In the genomic region with DNA sequence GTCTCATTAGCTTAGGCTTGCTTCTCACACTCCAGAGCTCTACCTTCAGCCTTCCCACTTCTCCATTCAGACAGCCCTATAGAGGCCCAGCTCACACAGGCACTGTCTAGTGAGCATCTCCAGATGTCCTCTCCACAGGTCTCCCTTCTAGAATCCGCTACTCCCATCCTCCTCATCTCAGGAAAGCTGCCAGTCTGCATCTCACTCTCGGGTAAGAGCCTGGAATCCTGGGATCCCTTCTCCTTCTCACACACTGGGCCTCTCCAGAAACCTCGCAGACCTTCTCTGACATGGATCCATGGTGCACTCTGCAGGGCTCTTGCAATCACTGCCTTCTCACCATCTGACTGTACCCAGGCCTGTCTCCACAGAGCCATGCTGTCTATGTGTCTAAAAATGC, we compare ENCODE assay signal across 29 mouse cellular contexts. TPM values are rescaled to one million over a fixed set of nuclear protein-coding genes. Genes with fewer than 3 reads are reported as not detected.
DNase-seq lines count a peak whose midpoint lies in the region; ATAC-seq and TF ChIP-seq lines count a peak whose summit lies in the region.
"Had no signal": no experiment of that assay in that cellular context is flagged by ENCODE, and none has a peak within 500 bp of the region (broad histone marks: within the 10 kb centered on the region; RNA-seq: fewer than 3 reads in every experiment).

No protein-coding gene starts in this region.

- peak; percentile 52 to 66 for DNase-seq in cerebellum, adult 2 months
- DNase-seq in cerebellum, postnatal 14 days = peak; percentile 58 to 59
- DNase-seq in spleen, postnatal 36 days (ENCODE audit: low spot score in 2 of 2) = no peak
- DNase-seq: adrenal gland, postnatal 36 days; gastrocnemius, postnatal 14 days; heart, postnatal 36 days; kidney, adult 11 months; kidney, postnatal 36 days; liver, embryonic 13.5 days; lung, adult 2 months; lung, postnatal 36 days; retina, postnatal 1 day; right cerebral cortex, postnatal 25 days; spleen, adult 18-20 months had no signal

- peaks cover 10% of the 10 kb centered on the region for H3K4me1 ChIP-seq in cerebellum, adult 2 months (ENCODE audit: control insufficient read depth, insufficient read depth, low read length)
- H3K4me1 ChIP-seq in hindbrain, embryonic 12.5 days = 0 out of 2 replicates have a peak, but pooled peaks cover 3% of the 10 kb centered on the region
- peaks cover under 1% of the 10 kb centered on the region; the same call in 1 of the 2 replicates for H3K4me1 ChIP-seq in hindbrain, embryonic 16.5 days (ENCODE audit: control insufficient read depth, insufficient read depth, low read depth, low read length)
- H3K4me1 ChIP-seq in E14TG2a.4 (replicated peaks; ENCODE audit: low read depth, low read length) = peaks cover 99% of the 10 kb centered on the region

- peaks cover 76% of the 10 kb centered on the region for H3K36me3 ChIP-seq in hindbrain, embryonic 12.5 days
- H3K36me3 ChIP-seq in hindbrain, embryonic 16.5 days (ENCODE audit: control insufficient read depth, insufficient read depth, low read length) = peaks cover 23% of the 10 kb centered on the region; the same call in 1 of the 2 replicates
- H3K36me3 ChIP-seq in E14TG2a.4 (ENCODE audit: insufficient read depth, low read length) = peaks cover 99% of the 10 kb centered on the region

- H3K4me3 ChIP-seq in cerebellum, adult 2 months (replicated peaks; ENCODE audit: insufficient read depth, low read depth, low read length) = no peak overlapping the region
- no peak overlapping the region for H3K4me3 ChIP-seq in hindbrain, embryonic 12.5 days
- H3K4me3 ChIP-seq in hindbrain, embryonic 16.5 days (ENCODE audit: low read length) = no peak overlapping the region
- peak overlapping the region; percentile 39 for H3K4me3 ChIP-seq in E14TG2a.4 (replicated peaks; ENCODE audit: low read length)
- H3K4me3 ChIP-seq: embryonic facial prominence, embryonic 10.5 days; heart, embryonic 15.5 days; kidney, embryonic 15.5 days; left cerebral cortex, adult 2 months; liver, embryonic 13.5 days; megakaryocyte, embryonic 14.5 days; midbrain, embryonic 13.5 days had no signal

- H3K27ac ChIP-seq in cerebellum, adult 2 months (ENCODE audit: insufficient read depth, low read length) = peak overlapping the region; percentile 26
- no peak overlapping the region for H3K27ac ChIP-seq in hindbrain, embryonic 12.5 days
- H3K27ac ChIP-seq in hindbrain, embryonic 16.5 days (ENCODE audit: low read depth, low read length) = no peak overlapping the region
- H3K27ac ChIP-seq: embryonic facial prominence, embryonic 10.5 days; heart, embryonic 15.5 days; kidney, embryonic 15.5 days; left cerebral cortex, adult 2 months; liver, embryonic 13.5 days; midbrain, embryonic 13.5 days had no signal

- 11% methylated on average over 3 of the region's 3 CpGs for WGBS in cerebellum, adult 2 months
- WGBS in hindbrain, embryonic 12.5 days = 81% methylated on average over 3 of the region's 3 CpGs
- 76% methylated on average over 3 of the region's 3 CpGs for WGBS in hindbrain, embryonic 16.5 days

- H3K9ac ChIP-seq in hindbrain, embryonic 12.5 days = peak overlapping the region; percentile 35
- no peak overlapping the region for H3K9ac ChIP-seq in hindbrain, embryonic 16.5 days (ENCODE audit: low read depth, low read length)
- H3K9ac ChIP-seq: heart, embryonic 15.5 days; kidney, embryonic 15.5 days; liver, embryonic 13.5 days; midbrain, embryonic 13.5 days had no signal

- no peak for ATAC-seq in cerebellum, adult (ENCODE audit: insufficient number of reproducible peaks, low FRiP score, low TSS enrichment)
- no peak for ATAC-seq in hindbrain, embryonic 12.5 days (ENCODE audit: low FRiP score)
- no peak for ATAC-seq in hindbrain, embryonic 16.5 days
- ATAC-seq: CD4-positive, CD25-positive, alpha-beta regulatory T cell, adult 4 months; midbrain, embryonic 13.5 days had no signal

- peak; percentile 43; the same call in 1 of the 2 replicates for TF ChIP-seq CTCF in cerebellum, adult 2 months (IDR thresholded peaks at IDR 0.05; ENCODE audit: borderline replicate concordance, insufficient read depth, low read depth, low read length)
- no peak for TF ChIP-seq CTCF in E14TG2a.4 (conservative IDR thresholded peaks at IDR 0.05; ENCODE audit: low read length)

- no peak overlapping the region for H3K4me2 ChIP-seq in hindbrain, embryonic 12.5 days (replicated peaks)
- H3K4me2 ChIP-seq in hindbrain, embryonic 16.5 days (ENCODE audit: low read length) = no peak overlapping the region
- H3K4me2 ChIP-seq: heart, embryonic 15.5 days; kidney, embryonic 15.5 days; liver, embryonic 13.5 days; midbrain, embryonic 13.5 days had no signal

- no peaks in the 10 kb centered on the region for H3K9me3 ChIP-seq in hindbrain, embryonic 12.5 days (replicated peaks)
- no peaks in the 10 kb centered on the region for H3K9me3 ChIP-seq in hindbrain, embryonic 16.5 days (ENCODE audit: control insufficient read depth, low read length)
- H3K9me3 ChIP-seq in E14TG2a.4 (ENCODE audit: low read length) = no peaks in the 10 kb centered on the region
- H3K9me3 ChIP-seq: embryonic facial prominence, embryonic 10.5 days; heart, embryonic 15.5 days; kidney, embryonic 15.5 days; liver, embryonic 13.5 days; megakaryocyte, embryonic 14.5 days; midbrain, embryonic 13.5 days had no signal

- H3K27me3 ChIP-seq in cerebellum, adult 2 months (ENCODE audit: control insufficient read depth, insufficient read depth, low read length) = no peaks in the 10 kb centered on the region
- H3K27me3 ChIP-seq in hindbrain, embryonic 12.5 days = peaks cover 4% of the 10 kb centered on the region
- H3K27me3 ChIP-seq in hindbrain, embryonic 16.5 days (replicated peaks; ENCODE audit: control insufficient read depth, insufficient read depth, low read length) = no peaks in the 10 kb centered on the region
- no peaks in the 10 kb centered on the region for H3K27me3 ChIP-seq in E14TG2a.4 (ENCODE audit: insufficient read depth, low read length)
- H3K27me3 ChIP-seq: heart, embryonic 15.5 days; kidney, embryonic 15.5 days; megakaryocyte, embryonic 14.5 days; midbrain, embryonic 13.5 days had no signal

- TF ChIP-seq POLR2A in cerebellum, adult 2 months (IDR thresholded peaks at IDR 0.05; ENCODE audit: borderline replicate concordance, insufficient read depth, low read length) = no peak

RNA-seq across cellular contexts. Expression of gene Hirip3, which starts 6.1 kb away (rescaled TPM):
- 60.9 and 63.1 TPM in 2 replicates for polyA plus RNA-seq in cerebellum, adult 2 months (2012; rRNA removed)
- 30.5 and 35.4 TPM in 2 replicates for polyA plus RNA-seq in hindbrain, embryonic 12.5 days (2016; fragmentation: Nextera tagmentation; extraction: Ambion mirVana)
- polyA plus RNA-seq in hindbrain, embryonic 16.5 days (2015; fragmentation: Nextera tagmentation; extraction: Ambion mirVana) = 21.1 and 23.6 TPM in 2 replicates

RNA-seq across cellular contexts. Expression of gene Ino80e, which starts 6.5 kb away (rescaled TPM):
- 67.3 and 67.6 TPM in 2 replicates for polyA plus RNA-seq in cerebellum, adult 2 months (2012; rRNA removed)
- polyA plus RNA-seq in hindbrain, embryonic 12.5 days (2016; fragmentation: Nextera tagmentation; extraction: Ambion mirVana) = 89.0 and 92.6 TPM in 2 replicates
- 88.3 and 100 TPM in 2 replicates for polyA plus RNA-seq in hindbrain, embryonic 16.5 days (2015; fragmentation: Nextera tagmentation; extraction: Ambion mirVana)

RNA-seq across cellular contexts. Expression of gene Doc2a, which starts 8.4 kb away (rescaled TPM):
- polyA plus RNA-seq in cerebellum, adult 2 months (2012; rRNA removed) = 9.7 and 12.1 TPM in 2 replicates
- polyA plus RNA-seq in hindbrain, embryonic 12.5 days (2016; fragmentation: Nextera tagmentation; extraction: Ambion mirVana) = 4.3 and 4.4 TPM in 2 replicates
- 31.1 and 34.0 TPM in 2 replicates for polyA plus RNA-seq in hindbrain, embryonic 16.5 days (2015; fragmentation: Nextera tagmentation; extraction: Ambion mirVana)
- polyA plus RNA-seq: CD4-positive, CD25-positive, alpha-beta regulatory T cell, adult 4 months; heart, embryonic 15.5 days; urinary bladder, adult 2 months had no signal

RNA-seq across cellular contexts. Expression of gene 4930451I11Rik, which starts 24.2 kb away (rescaled TPM):
- not detected in 2 replicates for polyA plus RNA-seq in cerebellum, adult 2 months (2012; rRNA removed)
- not detected in 2 replicates for polyA plus RNA-seq in hindbrain, embryonic 12.5 days (2016; fragmentation: Nextera tagmentation; extraction: Ambion mirVana)
- 0.49 TPM in 1 of 2 replicates, not detected in the other for polyA plus RNA-seq in hindbrain, embryonic 16.5 days (2015; fragmentation: Nextera tagmentation; extraction: Ambion mirVana)
- polyA plus RNA-seq: CD4-positive, CD25-positive, alpha-beta regulatory T cell, adult 4 months; embryonic facial prominence, embryonic 10.5 days; frontal cortex, adult 2 months; heart, embryonic 15.5 days; kidney, embryonic 15.5 days; limb, embryonic 14.5 days; liver, embryonic 13.5 days; lung, adult 2 months; midbrain, embryonic 13.5 days; neural tube, embryonic 11.5 days; urinary bladder, adult 2 months had no signal

RNA-seq across cellular contexts. Expression of gene Taok2, which starts 28.9 kb away (rescaled TPM):
- polyA plus RNA-seq in cerebellum, adult 2 months (2012; rRNA removed) = 107 and 108 TPM in 2 replicates
- polyA plus RNA-seq in hindbrain, embryonic 12.5 days (2016; fragmentation: Nextera tagmentation; extraction: Ambion mirVana) = 63.5 and 66.6 TPM in 2 replicates
- polyA plus RNA-seq in hindbrain, embryonic 16.5 days (2015; fragmentation: Nextera tagmentation; extraction: Ambion mirVana) = 52.8 and 60.3 TPM in 2 replicates

Comparison
In these comparisons a context has a peak if more than half of its experiments do, and no peak if none do; other contexts are left out.
1. DNase-seq: peak in cerebellum, adult 2 months (2 of 2) and cerebellum, postnatal 14 days (2 of 2); none in spleen, postnatal 36 days (0 of 2).